Mouse (Mus musculus): ENCODE data around the gene Zfp1. TPM values are rescaled to one million over a fixed set of nuclear protein-coding genes. Genes with fewer than 3 reads are reported as not detected.

The Zfp1 gene
- polyA plus RNA-seq, 1 experiment: 9.7 TPM

- 41% methylated on average over 4 of the region's 4 CpGs for WGBS
Measured at GRCm38 (mm10) chr8:111720115-111720544, 76.9 kb downstream of the Zfp1 start.

More at GRCm38 (mm10) chr8:111720115-111720544, 76.9 kb downstream of the Zfp1 start:
- TF ChIP-seq POLR2A (IDR thresholded peaks at IDR 0.05; ENCODE audit: borderline replicate concordance, control insufficient read depth, low read depth, low read length): no peak
- no peak for TF ChIP-seq CTCF (IDR thresholded peaks at IDR 0.05; ENCODE audit: control insufficient read depth, insufficient read depth, low read length)
- Histone ChIP-seq H3K27ac (ENCODE audit: control insufficient read depth, insufficient read depth, low read depth, low read length, poor library complexity) (no peak overlapping the region), H3K4me1 (ENCODE audit: control insufficient read depth, insufficient read depth, low read length) (no peaks in the 10 kb centered on the region), H3K4me3 (replicated peaks; ENCODE audit: control insufficient read depth, low read depth, low read length) (no peak overlapping the region)

Other genes with a start within 250 kb of the Zfp1 start
- gene Fa2h, start 249.6 kb upstream of the Zfp1 start, polyA plus RNA-seq (2011; ENCODE audit: insufficient read depth, insufficient read length, low replicate concordance, missing spikeins): not detected in 2 replicates
- 3.1 and 3.9 TPM in 2 replicates for gene Wdr59, start 121.3 kb upstream of the Zfp1 start, polyA plus RNA-seq (2011; ENCODE audit: insufficient read depth, insufficient read length, low replicate concordance, missing spikeins)
- 41.3 and 124 TPM in 2 replicates for gene Znrf1, start 107.3 kb upstream of the Zfp1 start, polyA plus RNA-seq (2011; ENCODE audit: insufficient read depth, insufficient read length, low replicate concordance, missing spikeins)
- gene Ldhd, start 13.0 kb upstream of the Zfp1 start, polyA plus RNA-seq (2011; ENCODE audit: insufficient read depth, insufficient read length, low replicate concordance, missing spikeins): 0.38 and 1.5 TPM in 2 replicates
- not detected in 2 replicates for gene Ctrb1, start 47.6 kb downstream of the Zfp1 start, polyA plus RNA-seq (2011; ENCODE audit: insufficient read depth, insufficient read length, low replicate concordance, missing spikeins)
- gene Bcar1, start 100.4 kb downstream of the Zfp1 start, polyA plus RNA-seq (2011; ENCODE audit: insufficient read depth, insufficient read length, low replicate concordance, missing spikeins): 2.7 and 4.1 TPM in 2 replicates
- gene Cfdp1, start 210.9 kb downstream of the Zfp1 start, polyA plus RNA-seq (2011; ENCODE audit: insufficient read depth, insufficient read length, low replicate concordance, missing spikeins): 48.8 and 116 TPM in 2 replicates
- 2.1 and 5.0 TPM in 2 replicates for gene Tmem170, start 233.3 kb downstream of the Zfp1 start, polyA plus RNA-seq (2011; ENCODE audit: insufficient read depth, insufficient read length, low replicate concordance, missing spikeins)

Measured in bone marrow, adult 2 months (tissue).